Mouse (Mus musculus) thymus, adult 2 months (tissue): ENCODE measurements around the gene Ccdc182. TPM values are rescaled to one million over a fixed set of nuclear protein-coding genes. Genes with fewer than 3 reads are reported as not detected.

Source experiments
- DNase-seq: peaks from one replicate; pipeline ENCODE4 v3.0.0; 2021
- H3K27ac ChIP-seq: fragments of 200-500 bp; 2 replicates; pipeline ENCODE4 v1.5.1; 2012; ENCODE audit warnings: low read length, control low read depth; ENCODE audit not compliant: control insufficient read depth, insufficient read depth
- H3K27me3 ChIP-seq: fragments of 200-500 bp; 2 replicates; pipeline ENCODE4 v1.6.1; 2012; ENCODE audit warnings: mild to moderate bottlenecking, low read length, moderate library complexity, mixed read lengths; ENCODE audit not compliant: control insufficient read depth, insufficient read depth
- H3K36me3 ChIP-seq: fragments of 200-500 bp; 2 replicates; pipeline ENCODE4 v1.6.1; 2012; ENCODE audit warnings: mild to moderate bottlenecking, low read length, moderate library complexity; ENCODE audit not compliant: control insufficient read depth, insufficient read depth
- H3K4me1 ChIP-seq: fragments of 200-500 bp; replicated peaks from 2 replicates; pipeline ENCODE4 v1.6.1; 2012; ENCODE audit warnings: low read length; ENCODE audit not compliant: control insufficient read depth, insufficient read depth
- H3K4me3 ChIP-seq: fragments of 200-500 bp; 2 replicates; pipeline ENCODE4 v1.5.1; 2012; ENCODE audit warnings: mild to moderate bottlenecking, low read length, control low read depth, moderate library complexity; ENCODE audit not compliant: control insufficient read depth, insufficient read depth
- CTCF ChIP-seq: fragments of 200-500 bp; IDR thresholded peaks from 2 replicates; pipeline ENCODE4 v1.5.1; 2012; ENCODE audit warnings: mild to moderate bottlenecking, control low read depth, low read length, moderate library complexity, borderline replicate concordance; ENCODE audit not compliant: control insufficient read depth, poor library complexity, insufficient read depth; ENCODE audit errors: extremely low read depth
- POLR2A ChIP-seq: fragments of 200-500 bp; IDR thresholded peaks from 2 replicates; pipeline ENCODE4 v1.6.1; 2012; ENCODE audit warnings: mild to moderate bottlenecking, low read length, control low read depth, moderate library complexity; ENCODE audit not compliant: control insufficient read depth, poor library complexity, insufficient read depth; ENCODE audit errors: extremely low read depth
- WGBS: fragments of 180-500 bp; shearing (Covaris S2); methylation state at CpG from one replicate; pipeline ENCODE4 v1.1.7; 2018; 5-methylcytosine and 5-hydroxymethylcytosine counted together
- polyA plus RNA-seq: library from polyadenylated mRNA; depleted of rRNA; stranded (reverse); fragments of >200 nt; gene quantifications from 2 replicates; pipeline ENCODE4 v1.2.3, GENCODE M21; 2012

Gene Ccdc182
- polyA plus RNA-seq, 1 experiment: not detected

GRCm38 (mm10) chr11:88288805-88289340 is 5.0 kb upstream of the Ccdc182 start:
- H3K27ac ChIP-seq: no peak overlapping the region
- WGBS: 25% methylated on average over 12 of the region's 12 CpGs
- no peaks in the 10 kb centered on the region for H3K27me3 ChIP-seq
- peaks cover 2% of the 10 kb centered on the region; the same call in 1 of the 2 replicates for H3K4me1 ChIP-seq
- TF ChIP-seq POLR2A (no peak), CTCF (no peak)
- peak; percentile 9 for DNase-seq
- H3K4me3 ChIP-seq: no peak overlapping the region
- no peaks in the 10 kb centered on the region for H3K36me3 ChIP-seq

- DNase-seq: no peak
- 91% methylated on average over 4 of the region's 4 CpGs for WGBS
- peaks cover 6% of the 10 kb centered on the region; the same call in 1 of the 2 replicates for H3K27me3 ChIP-seq
- TF ChIP-seq CTCF: no peak
- TF ChIP-seq POLR2A: no peak
- no peak overlapping the region for H3K27ac ChIP-seq
- H3K4me3 ChIP-seq: no peak overlapping the region
- no peaks in the 10 kb centered on the region for H3K36me3 ChIP-seq
- H3K4me1 ChIP-seq: peaks cover 2% of the 10 kb centered on the region; the same call in 1 of the 2 replicates
Observed at GRCm38 (mm10) chr11:88291245-88291644, 2.6 kb upstream of the Ccdc182 start.

GRCm38 (mm10) chr11:88291688-88292087 is 2.2 kb upstream of the Ccdc182 start:
- Histone ChIP-seq H3K27ac (no peak overlapping the region), H3K4me1 (peaks cover 2% of the 10 kb centered on the region; the same call in 1 of the 2 replicates), H3K4me3 (no peak overlapping the region), H3K27me3 (peaks cover 6% of the 10 kb centered on the region; the same call in 1 of the 2 replicates), H3K36me3 (no peaks in the 10 kb centered on the region)
- TF ChIP-seq POLR2A (no peak), CTCF (no peak)
- no peak for DNase-seq
- WGBS: 79% methylated on average over 4 of the region's 4 CpGs

- DNase-seq: no peak
- no peak overlapping the region for H3K4me3 ChIP-seq
- H3K27ac ChIP-seq: no peak overlapping the region
- H3K4me1 ChIP-seq: no peaks in the 10 kb centered on the region; the same call in 1 of the 2 replicates
- H3K36me3 ChIP-seq: no peaks in the 10 kb centered on the region
- 16% methylated on average over 17 of the region's 17 CpGs for WGBS
- peaks cover 6% of the 10 kb centered on the region; the same call in 1 of the 2 replicates for H3K27me3 ChIP-seq
- TF ChIP-seq POLR2A: no peak
- TF ChIP-seq CTCF: no peak
Observed at GRCm38 (mm10) chr11:88294394-88294710, 494 bp downstream of the Ccdc182 start.

- DNase-seq: no peak
- H3K4me3 ChIP-seq: no peak overlapping the region
- peaks cover 6% of the 10 kb centered on the region; the same call in 1 of the 2 replicates for H3K27me3 ChIP-seq
- no peak for TF ChIP-seq CTCF
- TF ChIP-seq POLR2A: no peak
- H3K4me1 ChIP-seq: no peaks in the 10 kb centered on the region; the same call in 1 of the 2 replicates
- WGBS: 98% methylated on average over 5 of the region's 5 CpGs
- H3K36me3 ChIP-seq: no peaks in the 10 kb centered on the region
- H3K27ac ChIP-seq: no peak overlapping the region
Observed at GRCm38 (mm10) chr11:88295298-88295697, 1.4 kb downstream of the Ccdc182 start.

GRCm38 (mm10) chr11:88297526-88297925 is 3.7 kb downstream of the Ccdc182 start:
- no peak for DNase-seq
- no peak overlapping the region for H3K27ac ChIP-seq
- no peak overlapping the region for H3K4me3 ChIP-seq
- 95% methylated on average over 4 of the region's 4 CpGs for WGBS
- H3K4me1 ChIP-seq: no peaks in the 10 kb centered on the region; the same call in 1 of the 2 replicates
- no peaks in the 10 kb centered on the region for H3K36me3 ChIP-seq
- peaks cover 6% of the 10 kb centered on the region; the same call in 1 of the 2 replicates for H3K27me3 ChIP-seq
- TF ChIP-seq POLR2A: no peak
- no peak for TF ChIP-seq CTCF

- no peak for DNase-seq
- Histone ChIP-seq H3K36me3 (no peaks in the 10 kb centered on the region), H3K27me3 (peaks cover 4% of the 10 kb centered on the region; the same call in 1 of the 2 replicates), H3K27ac (no peak overlapping the region), H3K4me1 (no peaks in the 10 kb centered on the region; the same call in 1 of the 2 replicates), H3K4me3 (no peak overlapping the region)
- TF ChIP-seq POLR2A (no peak), CTCF (no peak)
- 72% methylated on average over 4 of the region's 4 CpGs for WGBS
Observed at GRCm38 (mm10) chr11:88299345-88299744, 5.5 kb downstream of the Ccdc182 start.
